Mouse (Mus musculus): Measurements from ENCODE around the gene Chd1l.

Chd1l gene

DNA sequence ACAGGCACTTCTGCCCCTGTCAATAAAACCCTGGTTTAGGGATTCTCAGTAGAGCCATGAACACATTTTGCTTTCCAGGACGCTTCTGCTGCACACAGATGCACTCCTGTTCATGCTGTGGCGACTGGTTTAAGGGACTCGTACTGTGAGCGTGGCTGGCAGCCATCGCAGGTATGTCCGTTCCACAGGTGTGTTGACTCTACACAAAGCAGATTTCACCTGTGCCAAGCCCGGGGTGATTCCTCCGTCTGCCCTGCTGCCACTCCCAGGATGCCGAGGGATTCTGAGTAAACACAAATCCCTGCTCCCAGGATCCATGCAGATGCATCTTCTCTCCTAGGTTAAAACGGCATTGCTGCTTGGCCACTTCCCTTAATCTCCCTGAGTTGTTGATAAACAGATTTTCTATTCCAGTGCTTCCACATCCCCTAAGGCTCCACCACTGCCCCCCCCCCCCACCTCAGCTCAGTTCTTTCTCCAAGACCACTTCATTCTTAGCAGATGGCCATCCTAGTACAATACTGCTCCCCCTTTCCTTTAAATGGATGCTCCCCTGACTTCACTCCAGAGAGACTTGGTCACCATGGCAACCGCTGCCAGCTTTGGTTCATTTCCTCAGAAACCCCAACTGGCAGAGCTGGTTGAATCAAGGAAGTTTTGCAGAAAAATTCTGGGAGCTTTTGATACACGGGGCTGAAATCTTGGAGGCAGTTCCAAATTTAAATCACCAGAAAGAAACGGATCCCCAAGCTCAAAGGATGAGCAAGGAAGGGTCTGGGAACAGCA lies 87.9 kb downstream of the Chd1l start:
- no peak for DNase-seq

DNA sequence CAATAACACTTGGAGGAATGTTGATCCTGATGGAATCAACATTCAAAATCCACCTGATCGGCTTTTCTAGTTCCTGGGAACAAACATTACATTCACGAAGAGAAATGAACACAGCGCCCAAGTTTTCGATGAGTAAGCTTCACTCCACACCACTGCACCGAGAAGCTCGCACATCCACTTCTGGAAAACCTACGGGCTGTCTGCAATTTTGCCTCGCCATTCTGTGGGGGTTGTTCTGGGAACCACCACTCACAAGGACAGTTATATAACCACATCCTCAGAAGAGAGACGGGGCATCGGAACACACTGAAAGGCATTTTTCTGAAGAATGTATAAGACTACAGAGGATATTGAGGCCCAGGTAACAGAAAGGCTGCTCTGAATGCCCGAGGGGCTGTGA lies 90.1 kb downstream of the Chd1l start:
- DNase-seq, result no peak

DNA sequence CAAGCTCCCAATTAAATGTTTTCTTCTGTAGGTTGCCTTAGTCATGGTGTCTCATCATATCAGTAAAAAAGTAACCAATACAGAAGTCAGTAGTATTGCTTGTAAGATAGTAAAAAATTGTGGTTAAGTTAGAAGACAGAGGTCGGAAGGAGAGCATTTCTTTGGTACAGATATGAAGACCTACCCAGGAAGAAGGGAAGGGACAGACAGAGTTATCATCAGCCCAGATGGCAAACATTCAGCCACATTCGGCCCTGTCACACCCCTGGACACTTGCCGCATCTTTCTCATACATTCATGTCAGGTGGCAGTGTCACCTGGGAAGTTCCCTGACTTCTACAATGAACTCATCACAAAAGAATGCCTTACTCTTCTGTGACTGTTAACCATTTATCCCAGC lies 97.7 kb downstream of the Chd1l start:
- DNase-seq, result no peak
